Mouse (Mus musculus) forebrain, embryonic 12.5 days (tissue): ENCODE measurements around the gene Ssna1. TPM values are rescaled to one million over a fixed set of nuclear protein-coding genes. Genes with fewer than 3 reads are reported as not detected.

Experiments
- ATAC-seq: fragments of 200-750 bp; cut with Nextera tagmentation; 2 replicates; pipeline ENCODE4 v1.8.0; 2017; ENCODE audit warnings: moderate TSS enrichment; ENCODE audit not compliant: low FRiP score
- H3K27ac ChIP-seq: fragments of 300-500 bp; sonication (generic); 2 replicates; pipeline ENCODE4 v1.5.1; 2016; ENCODE audit warnings: mild to moderate bottlenecking
- H3K27me3 ChIP-seq: fragments of 300-500 bp; sonication (generic); 2 replicates; pipeline ENCODE4 v1.6.1; 2016; ENCODE audit warnings: mild to moderate bottlenecking
- H3K36me3 ChIP-seq: fragments of 300-500 bp; sonication (generic); replicated peaks from 2 replicates; pipeline ENCODE4 v1.6.1; 2016; ENCODE audit warnings: mild to moderate bottlenecking
- H3K4me1 ChIP-seq: fragments of 300-500 bp; sonication (generic); 2 replicates; pipeline ENCODE4 v1.6.1; 2016
- H3K4me2 ChIP-seq: fragments of 300-500 bp; sonication (generic); 2 replicates; pipeline ENCODE4 v1.6.1; 2016; ENCODE audit warnings: mild to moderate bottlenecking, moderate library complexity
- H3K4me3 ChIP-seq: fragments of 300-500 bp; sonication (generic); replicated peaks from 2 replicates; pipeline ENCODE4 v1.5.1; 2016; ENCODE audit warnings: mild to moderate bottlenecking
- H3K9ac ChIP-seq: fragments of 300-500 bp; sonication (generic); 2 replicates; pipeline ENCODE4 v1.6.1; 2016; ENCODE audit warnings: mild to moderate bottlenecking
- H3K9me3 ChIP-seq: fragments of 300-500 bp; sonication (generic); 2 replicates; pipeline ENCODE4 v1.6.1; 2016
- WGBS: fragments of 180-500 bp; shearing (Covaris S2); methylation state at CpG from one replicate; pipeline ENCODE4 v1.1.7; 2016; 5-methylcytosine and 5-hydroxymethylcytosine counted together
- polyA plus RNA-seq: library from polyadenylated mRNA; unstranded; fragments of >200 nt; fragmentation: Nextera tagmentation; extraction: Ambion mirVana; gene quantifications from 2 replicates; pipeline ENCODE4 v1.2.1, GENCODE M21; 2016

The Ssna1 gene
- polyA plus RNA-seq, 1 experiment from 2014 or later = 224 TPM

DNA sequence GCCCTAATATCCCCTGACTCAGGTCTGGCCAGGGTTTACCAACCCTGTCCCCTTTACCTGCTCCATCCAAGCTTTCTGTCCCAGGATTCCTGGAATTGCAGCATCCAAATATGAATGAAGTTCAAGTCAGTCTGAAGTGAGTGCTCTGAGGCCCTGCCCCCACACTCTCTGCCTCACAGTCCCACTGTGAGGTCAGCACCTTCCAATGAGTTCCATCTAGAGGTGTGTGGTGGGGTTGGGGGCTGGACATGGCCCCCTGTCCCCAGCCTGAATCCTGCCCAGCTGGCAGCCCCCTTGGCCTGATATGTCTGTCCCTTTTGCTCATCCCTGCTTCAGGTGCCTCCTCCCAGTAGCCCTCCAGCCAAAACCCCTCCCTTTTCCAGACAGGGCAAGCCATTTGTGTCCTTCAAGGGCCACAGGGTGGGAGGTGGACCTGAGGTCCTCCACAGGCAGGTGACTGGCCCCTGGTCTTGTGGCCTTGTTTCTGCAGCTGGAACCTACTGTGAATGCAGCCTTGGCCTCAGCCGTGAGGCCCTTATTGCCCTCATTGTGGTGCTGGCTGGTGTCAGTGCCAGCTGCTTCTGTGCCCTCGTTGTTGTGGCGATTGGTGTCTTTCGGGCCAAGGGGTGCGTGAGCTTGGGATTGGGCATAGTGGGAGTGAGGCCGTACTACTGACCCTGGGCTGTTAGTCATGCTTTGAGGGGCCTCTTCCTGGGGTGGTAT lies 15.8 kb upstream of the Ssna1 start, which contains the start of gene Tmem210:
Gene Tmem210 (plus strand): TSS at position 219 of the 723 bp plus-strand sequence.
- Histone ChIP-seq H3K27me3 (peaks cover 66% of the 10 kb centered on the region), H3K9ac (no peak within 1 kb of the TSS), H3K36me3 (peaks cover 36% of the 10 kb centered on the region), H3K27ac (no peak within 1 kb of the TSS), H3K4me1 (peaks cover 19% of the 10 kb centered on the region), H3K4me2 (no peak within 1 kb of the TSS), H3K9me3 (no peaks in the 10 kb centered on the region), H3K4me3 (no peak within 1 kb of the TSS)
- ATAC-seq = no peak
- 86% methylated on average over 6 of the region's 6 CpGs for WGBS

DNA sequence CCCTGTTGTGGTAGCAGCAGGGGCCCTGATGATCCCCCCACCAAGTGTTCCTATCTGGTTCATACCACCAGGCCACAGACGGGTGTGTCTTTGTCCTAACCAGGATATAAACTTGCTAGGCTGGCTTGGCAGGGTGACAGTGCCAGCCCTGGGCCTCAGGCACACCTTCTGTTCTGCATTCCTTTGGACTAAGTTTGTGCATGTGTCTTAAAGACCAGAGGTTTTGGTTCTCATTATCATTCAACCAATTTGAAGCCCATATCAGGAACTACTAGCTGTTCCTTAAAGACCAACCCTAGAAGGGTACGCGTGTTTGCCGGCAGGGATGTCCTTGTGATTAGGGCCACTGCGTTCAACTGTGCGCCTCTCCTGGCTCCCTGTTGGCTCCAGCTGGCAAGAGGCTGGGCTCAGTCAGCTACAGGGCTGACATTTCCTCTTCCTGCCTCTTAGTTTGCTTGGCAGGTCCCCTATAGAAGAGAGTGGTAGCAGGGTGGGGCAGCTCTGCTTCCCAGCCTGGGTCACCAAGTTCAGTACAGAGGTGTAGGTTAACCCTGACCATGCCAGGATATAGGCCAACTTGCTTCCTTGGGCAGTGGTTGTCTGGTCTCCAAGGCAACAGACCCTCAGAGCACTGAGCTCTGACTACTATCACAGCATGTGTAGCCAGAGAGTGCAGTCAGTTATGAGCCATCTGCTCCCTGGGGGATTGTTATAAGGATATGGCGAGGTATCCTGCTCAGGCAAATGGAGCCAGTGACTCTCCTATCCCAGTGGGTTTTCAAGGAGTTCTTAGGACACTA lies 14.8 kb upstream of the Ssna1 start:
- Histone ChIP-seq H3K27me3 (peaks cover 55% of the 10 kb centered on the region), H3K4me3 (no peak overlapping the region), H3K36me3 (peaks cover 46% of the 10 kb centered on the region), H3K4me2 (no peak overlapping the region), H3K9ac (no peak overlapping the region), H3K9me3 (no peaks in the 10 kb centered on the region), H3K4me1 (peaks cover 13% of the 10 kb centered on the region), H3K27ac (no peak overlapping the region)
- WGBS = 56% methylated on average over 7 of the region's 7 CpGs
- no peak for ATAC-seq

DNA sequence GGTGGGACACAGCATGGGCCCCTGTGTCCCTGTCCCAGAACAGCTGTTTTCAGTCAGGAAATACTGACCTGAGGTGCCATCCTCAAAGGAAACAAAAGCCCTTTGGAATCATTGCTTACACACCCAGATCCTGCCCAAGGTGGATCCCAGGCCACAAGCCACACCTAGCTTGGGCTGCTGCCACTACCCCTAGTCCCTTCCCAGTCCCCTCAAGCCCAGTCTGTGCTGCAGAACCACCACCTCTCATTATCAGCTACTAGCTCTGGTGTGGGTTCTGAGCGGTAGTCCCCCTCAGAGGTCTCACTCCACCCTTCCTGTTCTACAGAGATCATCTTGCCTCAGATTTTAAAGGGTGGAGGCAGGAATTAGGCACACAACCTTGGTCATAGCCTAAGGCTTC lies 14.1 kb upstream of the Ssna1 start:
- H3K9me3 ChIP-seq = no peaks in the 10 kb centered on the region
- WGBS = 92% methylated on average over 1 of the region's 1 CpGs
- 0 out of 2 replicates have a peak, but pooled peaks cover 12% of the 10 kb centered on the region for H3K4me1 ChIP-seq
- peaks cover 51% of the 10 kb centered on the region for H3K36me3 ChIP-seq
- H3K4me2 ChIP-seq = no peak overlapping the region
- no peak overlapping the region for H3K4me3 ChIP-seq
- H3K9ac ChIP-seq = no peak overlapping the region
- H3K27me3 ChIP-seq = peaks cover 48% of the 10 kb centered on the region
- ATAC-seq = no peak
- H3K27ac ChIP-seq = no peak overlapping the region

DNA sequence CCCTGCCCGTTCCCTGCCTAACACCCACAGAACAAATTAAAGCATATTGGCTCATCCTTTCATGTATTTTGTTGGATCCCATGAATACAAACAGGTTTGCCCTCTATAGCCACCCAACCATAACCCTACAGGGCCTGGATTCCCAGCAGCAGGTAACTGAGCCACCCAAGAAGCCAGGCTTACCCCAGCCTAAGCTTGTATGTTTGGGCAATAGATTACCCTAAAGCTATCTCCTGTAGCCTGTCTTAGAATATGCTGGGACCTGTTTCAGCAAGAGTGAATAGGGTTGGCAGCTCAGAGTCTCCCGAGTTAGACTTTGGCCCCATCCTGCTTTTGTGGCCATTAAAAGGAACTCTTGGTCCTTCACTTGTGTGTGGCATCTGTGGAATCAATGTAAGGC lies 13.3 kb upstream of the Ssna1 start:
- WGBS = 92% methylated on average over 2 of the region's 2 CpGs
- 0 out of 2 replicates have a peak, but pooled peaks cover 8% of the 10 kb centered on the region for H3K4me1 ChIP-seq
- H3K27me3 ChIP-seq = peaks cover 40% of the 10 kb centered on the region
- H3K4me3 ChIP-seq = no peak overlapping the region
- H3K9ac ChIP-seq = no peak overlapping the region
- H3K4me2 ChIP-seq = no peak overlapping the region
- peaks cover 59% of the 10 kb centered on the region for H3K36me3 ChIP-seq
- ATAC-seq = no peak
- no peak overlapping the region for H3K27ac ChIP-seq
- no peaks in the 10 kb centered on the region for H3K9me3 ChIP-seq

DNA sequence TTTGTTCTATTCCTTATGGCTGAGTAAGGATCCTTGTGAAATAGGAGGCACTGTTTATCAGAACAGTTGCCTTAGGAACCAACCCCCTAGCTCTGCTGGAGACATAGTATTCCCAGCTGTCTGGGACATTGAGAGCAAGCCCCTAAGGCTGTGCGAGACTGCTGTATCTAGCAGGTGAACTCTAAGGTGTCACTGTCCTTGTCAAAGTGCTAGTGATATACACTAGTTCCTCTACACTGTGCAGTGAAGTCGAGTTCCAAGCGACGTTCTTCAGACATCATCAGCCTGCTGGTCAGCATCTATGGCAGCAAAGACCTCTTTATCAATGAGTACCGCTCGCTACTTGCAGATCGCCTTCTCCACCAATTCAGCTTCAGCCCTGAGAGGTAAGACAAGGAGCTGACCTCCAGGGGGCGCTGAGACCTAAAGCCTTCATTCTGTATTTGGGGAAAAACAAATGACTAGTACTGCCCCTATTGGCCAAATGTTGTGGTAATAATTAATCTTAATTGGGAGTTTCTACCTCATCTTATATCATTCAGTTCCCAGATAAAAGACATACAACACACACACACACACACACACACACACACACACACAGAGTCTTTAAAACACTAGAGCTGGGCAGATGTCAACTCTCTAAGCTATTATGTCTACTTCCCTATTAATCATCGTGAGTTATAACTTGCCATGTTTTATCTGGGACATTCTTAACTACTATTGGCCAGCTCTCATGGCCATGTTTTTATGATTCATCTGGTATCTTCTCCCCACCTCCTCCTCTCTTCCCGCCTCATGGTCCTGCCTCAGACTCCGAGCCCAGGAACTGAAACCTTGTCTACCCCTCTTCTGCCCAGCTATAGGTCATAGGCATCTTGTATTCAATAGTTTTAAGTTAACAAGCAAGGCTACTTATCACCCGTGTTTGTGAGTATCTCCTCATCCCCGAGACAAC lies 7.0 kb upstream of the Ssna1 start:
- H3K4me1 ChIP-seq = peaks cover under 1% of the 10 kb centered on the region; the same call in 1 of the 2 replicates
- H3K9me3 ChIP-seq = no peaks in the 10 kb centered on the region
- peaks cover 96% of the 10 kb centered on the region for H3K36me3 ChIP-seq
- 0 out of 2 replicates have a peak, but pooled peaks have one; percentile 44 for ATAC-seq
- no peak overlapping the region for H3K27ac ChIP-seq
- no peak overlapping the region for H3K4me3 ChIP-seq
- no peak overlapping the region for H3K4me2 ChIP-seq
- H3K27me3 ChIP-seq = no peaks in the 10 kb centered on the region
- no peak overlapping the region for H3K9ac ChIP-seq
- WGBS = 58% methylated on average over 13 of the region's 13 CpGs

DNA sequence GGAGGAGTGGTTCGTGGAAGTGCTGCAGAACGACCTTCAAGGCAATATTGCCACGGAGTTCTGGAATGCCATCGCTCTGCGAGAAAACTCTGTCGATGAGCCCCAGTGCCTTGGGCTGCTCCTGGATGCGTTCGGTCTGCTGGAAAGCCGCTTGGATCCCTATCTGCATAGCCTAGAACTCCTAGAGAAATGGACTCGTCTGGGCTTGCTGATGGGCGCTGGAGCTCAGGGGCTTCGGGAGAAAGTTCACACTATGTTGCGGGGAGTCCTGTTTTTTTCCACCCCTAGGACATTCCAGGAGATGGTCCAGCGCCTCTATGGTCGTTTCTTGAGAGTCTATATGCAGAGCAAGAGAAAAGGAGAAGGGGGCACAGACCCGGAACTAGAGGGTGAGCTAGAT lies 772 bp upstream of the Ssna1 start:
- Histone ChIP-seq H3K4me3 (peak overlapping the region; percentile 73), H3K27me3 (no peaks in the 10 kb centered on the region), H3K9ac (peak overlapping the region; percentile 90), H3K36me3 (peaks cover 76% of the 10 kb centered on the region), H3K9me3 (no peaks in the 10 kb centered on the region), H3K27ac (no peak overlapping the region), H3K4me1 (peaks cover 29% of the 10 kb centered on the region), H3K4me2 (peak overlapping the region; percentile 93)
- 39% methylated on average over 16 of the region's 16 CpGs for WGBS
- no peak for ATAC-seq

DNA sequence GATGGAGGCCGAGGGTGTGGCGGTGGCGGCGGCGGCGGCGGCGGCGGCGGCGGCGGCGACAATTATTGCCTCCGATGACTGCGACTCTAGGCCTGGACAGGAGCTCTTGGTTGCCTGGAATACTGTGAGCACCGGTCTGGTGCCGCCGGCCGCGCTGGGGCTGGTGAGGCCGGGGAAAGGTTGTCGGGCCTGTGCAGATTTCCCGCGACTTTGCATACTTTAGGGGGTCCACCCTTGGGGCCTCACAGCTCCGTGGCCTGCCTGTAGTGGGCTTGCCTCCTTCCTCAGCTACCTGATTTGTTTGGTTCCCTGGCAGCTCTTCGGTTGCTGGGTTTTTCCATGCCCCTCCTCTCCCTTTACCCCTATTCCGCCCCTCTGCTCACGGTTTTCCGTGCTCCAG lies 277 bp upstream of the Ssna1 start:
- no peaks in the 10 kb centered on the region for H3K9me3 ChIP-seq
- peak overlapping the region; percentile 93 for H3K4me2 ChIP-seq
- H3K4me1 ChIP-seq = peaks cover 30% of the 10 kb centered on the region
- ATAC-seq = peak; percentile 68; the same call in 1 of the 2 replicates
- H3K27me3 ChIP-seq = no peaks in the 10 kb centered on the region
- peaks cover 76% of the 10 kb centered on the region for H3K36me3 ChIP-seq
- 1% methylated on average over 29 of the region's 29 CpGs for WGBS
- peak overlapping the region; percentile 73 for H3K4me3 ChIP-seq
- peak overlapping the region; percentile 90 for H3K9ac ChIP-seq
- no peak overlapping the region for H3K27ac ChIP-seq

DNA sequence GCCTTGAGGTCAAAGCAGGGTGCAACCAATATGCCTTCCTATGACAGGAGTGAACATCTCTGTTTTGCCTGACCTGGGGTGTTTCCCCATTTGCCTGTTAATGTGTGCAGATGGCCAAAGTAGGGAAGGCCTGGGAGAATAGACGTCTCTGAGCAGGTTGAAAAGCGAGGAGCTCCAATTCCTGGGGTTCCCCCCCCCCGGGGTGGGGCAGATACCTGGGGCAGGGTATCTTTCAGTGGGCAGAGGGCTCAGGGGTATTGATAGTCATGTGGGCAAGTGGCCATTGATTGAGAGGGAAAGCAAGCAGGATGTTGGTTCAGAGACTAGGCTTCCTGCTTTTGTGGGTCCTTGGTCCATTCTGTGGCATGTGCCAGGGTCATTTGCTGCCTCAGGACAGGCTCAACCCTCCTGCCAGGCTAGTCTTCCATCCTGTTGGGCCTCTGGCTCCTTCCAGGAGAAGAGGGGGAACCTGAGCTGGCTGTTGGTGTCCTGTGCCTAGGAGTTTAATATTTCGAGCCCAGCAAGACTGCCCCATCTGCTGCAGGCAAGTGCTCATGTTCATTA lies 4.4 kb downstream of the Ssna1 start:
- Histone ChIP-seq H3K36me3 (peaks cover 34% of the 10 kb centered on the region), H3K27ac (no peak overlapping the region), H3K27me3 (peaks cover 23% of the 10 kb centered on the region), H3K4me3 (no peak overlapping the region), H3K4me2 (no peak overlapping the region), H3K9me3 (no peaks in the 10 kb centered on the region), H3K4me1 (peaks cover 59% of the 10 kb centered on the region), H3K9ac (no peak overlapping the region)
- ATAC-seq = no peak
- WGBS = 80% methylated on average over 4 of the region's 4 CpGs

DNA sequence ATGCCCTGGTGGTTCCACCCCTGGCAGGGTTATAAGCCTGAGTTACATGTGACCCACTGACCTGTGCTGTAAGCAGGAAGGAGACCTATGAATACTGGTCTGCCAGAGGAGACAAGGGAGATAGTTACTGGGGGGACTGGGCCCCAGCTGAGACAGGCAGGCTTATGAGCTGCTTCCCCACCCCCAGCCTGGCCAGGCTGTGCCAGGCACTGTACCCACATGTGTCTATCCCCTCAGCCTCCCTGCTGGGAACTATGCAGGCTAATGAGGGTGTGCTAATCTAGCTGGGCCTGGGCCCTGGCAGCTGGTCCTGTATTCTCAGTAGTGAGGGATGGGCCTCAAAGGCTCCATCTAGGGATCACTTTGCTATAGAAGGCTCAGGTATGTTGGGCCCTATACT lies 5.0 kb downstream of the Ssna1 start:
- ATAC-seq = no peak
- H3K4me3 ChIP-seq = no peak overlapping the region
- no peaks in the 10 kb centered on the region for H3K9me3 ChIP-seq
- H3K4me2 ChIP-seq = no peak overlapping the region
- peaks cover 59% of the 10 kb centered on the region for H3K4me1 ChIP-seq
- peaks cover 34% of the 10 kb centered on the region for H3K36me3 ChIP-seq
- H3K27me3 ChIP-seq = peaks cover 24% of the 10 kb centered on the region
- H3K27ac ChIP-seq = 0 out of 2 replicates have a peak overlapping the region, but pooled peaks have one; percentile 19
- H3K9ac ChIP-seq = no peak overlapping the region

DNA sequence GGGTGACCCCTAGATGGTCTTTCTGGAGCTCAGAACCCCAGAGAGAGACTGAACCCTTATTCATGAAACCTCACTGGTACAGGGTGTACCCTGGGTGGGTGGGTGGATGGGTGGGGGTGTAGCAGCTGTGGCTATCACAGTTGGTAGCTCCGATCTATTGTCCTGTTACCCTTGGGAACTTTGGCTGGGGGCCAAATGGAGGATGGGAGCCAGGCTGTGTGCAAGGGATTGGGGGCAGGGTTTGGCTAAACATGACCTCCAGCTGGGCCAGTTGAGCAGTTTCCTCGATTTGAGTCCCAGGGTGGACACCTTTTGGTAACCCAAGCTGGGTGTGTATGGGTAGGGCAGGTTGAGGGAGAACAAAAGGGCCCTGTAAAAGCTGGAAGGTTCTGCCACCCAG lies 5.5 kb downstream of the Ssna1 start:
- Histone ChIP-seq H3K27me3 (peaks cover 24% of the 10 kb centered on the region), H3K4me2 (0 out of 2 replicates have a peak overlapping the region, but pooled peaks have one; percentile 13), H3K27ac (0 out of 2 replicates have a peak overlapping the region, but pooled peaks have one; percentile 19), H3K9ac (no peak overlapping the region), H3K9me3 (no peaks in the 10 kb centered on the region), H3K4me3 (no peak overlapping the region), H3K36me3 (peaks cover 34% of the 10 kb centered on the region), H3K4me1 (peaks cover 62% of the 10 kb centered on the region)
- 64% methylated on average over 2 of the region's 2 CpGs for WGBS
- no peak for ATAC-seq

DNA sequence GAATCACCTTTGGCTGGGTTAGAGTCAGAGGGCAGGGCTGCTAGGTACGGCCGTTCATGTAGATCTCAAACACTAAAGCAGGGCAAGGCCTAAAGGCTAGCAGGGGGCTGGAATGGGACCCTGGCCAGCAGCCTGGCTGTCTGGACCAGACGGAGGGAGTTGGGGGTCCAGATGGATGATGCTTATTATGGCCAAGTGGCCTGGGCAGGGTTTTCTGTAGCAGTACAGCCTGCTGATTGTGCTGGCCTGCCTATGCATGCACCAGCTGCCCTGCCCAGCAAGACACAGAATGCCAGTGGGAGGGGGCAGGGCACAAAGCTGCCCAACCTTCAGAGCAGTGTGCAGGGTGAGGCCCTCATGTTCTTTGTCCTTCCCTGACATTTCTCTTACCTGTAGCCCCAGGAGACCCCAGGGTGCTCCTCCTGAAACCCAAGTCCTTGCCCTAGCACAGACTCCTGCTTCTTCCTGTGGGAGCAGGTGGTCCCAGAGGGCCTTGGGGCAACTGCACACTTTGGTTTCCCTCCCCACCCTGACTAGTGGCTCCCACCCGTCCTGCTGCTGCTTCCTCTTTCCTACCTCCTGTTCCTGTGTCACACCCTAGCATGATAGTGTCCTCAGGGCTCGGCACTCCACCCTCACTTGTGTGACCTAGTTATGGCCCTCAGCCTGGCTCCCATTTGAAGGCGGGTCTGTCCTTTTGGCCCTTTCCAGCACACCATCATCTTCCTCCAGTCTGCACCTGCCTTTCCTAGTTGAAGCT lies 6.2 kb downstream of the Ssna1 start:
- Histone ChIP-seq H3K4me1 (peaks cover 56% of the 10 kb centered on the region), H3K36me3 (peaks cover 33% of the 10 kb centered on the region)
- WGBS = 75% methylated on average over 6 of the region's 6 CpGs

More for the DNA sequence above, 6.2 kb downstream of the Ssna1 start:
- Histone ChIP-seq H3K4me2 (peak overlapping the region; percentile 13; the same call in 1 of the 2 replicates), H3K9ac (0 out of 2 replicates have a peak overlapping the region, but pooled peaks have one; percentile 25), H3K4me3 (no peak overlapping the region), H3K27me3 (peaks cover 24% of the 10 kb centered on the region), H3K9me3 (no peaks in the 10 kb centered on the region), H3K27ac (no peak overlapping the region)
- ATAC-seq = no peak
